Mouse (Mus musculus) cerebral cortex, adult 2 months (tissue): Measurements from ENCODE around the gene C1qtnf7.

Source experiments
- WGBS: fragments of 180-500 bp; shearing (Covaris S2); methylation state at CpG from one replicate; pipeline ENCODE4 v1.1.7; 2018; 5-methylcytosine and 5-hydroxymethylcytosine counted together

Gene C1qtnf7

GRCm38 (mm10) chr5:43515401-43515976 lies at the start of gene C1qtnf7:
TSS of gene C1qtnf7 (plus strand) at chr5:43515538.
- 34% methylated on average over 15 of the region's 15 CpGs for WGBS

- WGBS: 96% methylated on average over 2 of the region's 2 CpGs
Measured at GRCm38 (mm10) chr5:43466762-43467161, 48.6 kb upstream of the C1qtnf7 start.

GRCm38 (mm10) chr5:43467214-43467613 lies 48.1 kb upstream of the C1qtnf7 start:
- 72% methylated on average over 3 of the region's 3 CpGs for WGBS

- whole genome bisulfite sequencing: 81% methylated on average over 10 of the region's 10 CpGs
Measured at GRCm38 (mm10) chr5:43468937-43469336, 46.4 kb upstream of the C1qtnf7 start.

- WGBS: 88% methylated on average over 5 of the region's 5 CpGs
Measured at GRCm38 (mm10) chr5:43477953-43478352, 37.4 kb upstream of the C1qtnf7 start.

- 76% methylated on average over 3 of the region's 3 CpGs for WGBS
Measured at GRCm38 (mm10) chr5:43480046-43480445, 35.3 kb upstream of the C1qtnf7 start.

- 86% methylated on average over 2 of the region's 2 CpGs for WGBS
Measured at GRCm38 (mm10) chr5:43480786-43481185, 34.6 kb upstream of the C1qtnf7 start.

GRCm38 (mm10) chr5:43481824-43482223 lies 33.5 kb upstream of the C1qtnf7 start:
- WGBS: 91% methylated on average over 2 of the region's 2 CpGs

GRCm38 (mm10) chr5:43501887-43502286 lies 13.5 kb upstream of the C1qtnf7 start:
- 83% methylated on average over 1 of the region's 1 CpGs for WGBS

GRCm38 (mm10) chr5:43504243-43504786 lies 11.0 kb upstream of the C1qtnf7 start:
- 71% methylated on average over 2 of the region's 2 CpGs for WGBS

- WGBS: 47% methylated on average over 2 of the region's 2 CpGs
Measured at GRCm38 (mm10) chr5:43508470-43508869, 6.9 kb upstream of the C1qtnf7 start.

- 83% methylated on average over 1 of the region's 1 CpGs for WGBS
Measured at GRCm38 (mm10) chr5:43508892-43509291, 6.4 kb upstream of the C1qtnf7 start.

GRCm38 (mm10) chr5:43511126-43511525 lies 4.2 kb upstream of the C1qtnf7 start:
- WGBS: 91% methylated on average over 2 of the region's 2 CpGs

- 67% methylated on average over 7 of the region's 7 CpGs for WGBS
Measured at GRCm38 (mm10) chr5:43516491-43516890, 1.2 kb downstream of the C1qtnf7 start.

- WGBS: 86% methylated on average over 13 of the region's 13 CpGs
Measured at GRCm38 (mm10) chr5:43517313-43517712, 2.0 kb downstream of the C1qtnf7 start.

- 88% methylated on average over 2 of the region's 2 CpGs for WGBS
Measured at GRCm38 (mm10) chr5:43519905-43520304, 4.6 kb downstream of the C1qtnf7 start.

- WGBS: 89% methylated on average over 7 of the region's 7 CpGs
Measured at GRCm38 (mm10) chr5:43521369-43521768, 6.0 kb downstream of the C1qtnf7 start.

GRCm38 (mm10) chr5:43522866-43523265 lies 7.5 kb downstream of the C1qtnf7 start:
- 81% methylated on average over 1 of the region's 1 CpGs for WGBS

- WGBS: 73% methylated on average over 6 of the region's 6 CpGs
Measured at GRCm38 (mm10) chr5:43526874-43527584, 11.7 kb downstream of the C1qtnf7 start.

- WGBS: 84% methylated on average over 3 of the region's 3 CpGs
Measured at GRCm38 (mm10) chr5:43530186-43530585, 14.8 kb downstream of the C1qtnf7 start.

GRCm38 (mm10) chr5:43530886-43531285 lies 15.5 kb downstream of the C1qtnf7 start:
- WGBS: 85% methylated on average over 1 of the region's 1 CpGs

GRCm38 (mm10) chr5:43538322-43539167 lies 23.2 kb downstream of the C1qtnf7 start:
- 79% methylated on average over 14 of the region's 14 CpGs for WGBS
